Mouse (Mus musculus): ENCODE data around the gene Gm3415. TPM values are rescaled to one million over a fixed set of nuclear protein-coding genes. Genes with fewer than 3 reads are reported as not detected.
A peak's percentile ranks its signal among the peaks of the same experiment; 100 is the strongest.
"Not testable (repeated sequence)": the region's sequence is repeated elsewhere in the genome, so short reads cannot be mapped to it uniquely, and the experiment has no call there.

Gm3415 gene
- polyA plus RNA-seq, 1 experiment from 2014 or later: not detected

DNA sequence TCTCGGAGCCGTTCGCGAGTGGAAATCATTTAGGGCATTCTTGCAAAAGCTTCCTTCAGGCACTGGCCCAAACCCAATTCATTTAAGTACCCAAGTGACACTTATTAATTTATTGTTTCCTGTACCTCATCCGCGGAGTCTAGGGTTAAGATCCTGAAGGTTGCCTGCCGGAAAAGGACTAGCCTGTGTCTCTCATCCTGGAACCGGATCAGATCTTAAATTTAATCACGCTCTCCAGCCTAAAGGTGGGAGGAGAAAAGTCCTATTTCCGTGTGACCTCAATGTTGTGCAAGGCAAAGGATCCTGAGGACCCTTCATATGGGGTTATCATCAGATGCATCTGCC lies 29.3 kb downstream of the Gm3415 start:
- WGBS: 7% methylated on average over 10 of the region's 10 CpGs
- no peaks in the 10 kb centered on the region for H3K9me3 ChIP-seq
- peak overlapping the region; percentile 79 for H3K4me2 ChIP-seq (replicated peaks)
- peak overlapping the region; percentile 67 for H3K9ac ChIP-seq (replicated peaks)
- H3K4me3 ChIP-seq: peak overlapping the region; percentile 57
- no peaks in the 10 kb centered on the region for H3K36me3 ChIP-seq
- peaks cover 20% of the 10 kb centered on the region for H3K4me1 ChIP-seq
- ATAC-seq (replicated peaks): peak; percentile 14; the same call in 1 of the 2 replicates
- H3K27me3 ChIP-seq: peaks cover 22% of the 10 kb centered on the region
- H3K27ac ChIP-seq (replicated peaks): no peak overlapping the region

DNA sequence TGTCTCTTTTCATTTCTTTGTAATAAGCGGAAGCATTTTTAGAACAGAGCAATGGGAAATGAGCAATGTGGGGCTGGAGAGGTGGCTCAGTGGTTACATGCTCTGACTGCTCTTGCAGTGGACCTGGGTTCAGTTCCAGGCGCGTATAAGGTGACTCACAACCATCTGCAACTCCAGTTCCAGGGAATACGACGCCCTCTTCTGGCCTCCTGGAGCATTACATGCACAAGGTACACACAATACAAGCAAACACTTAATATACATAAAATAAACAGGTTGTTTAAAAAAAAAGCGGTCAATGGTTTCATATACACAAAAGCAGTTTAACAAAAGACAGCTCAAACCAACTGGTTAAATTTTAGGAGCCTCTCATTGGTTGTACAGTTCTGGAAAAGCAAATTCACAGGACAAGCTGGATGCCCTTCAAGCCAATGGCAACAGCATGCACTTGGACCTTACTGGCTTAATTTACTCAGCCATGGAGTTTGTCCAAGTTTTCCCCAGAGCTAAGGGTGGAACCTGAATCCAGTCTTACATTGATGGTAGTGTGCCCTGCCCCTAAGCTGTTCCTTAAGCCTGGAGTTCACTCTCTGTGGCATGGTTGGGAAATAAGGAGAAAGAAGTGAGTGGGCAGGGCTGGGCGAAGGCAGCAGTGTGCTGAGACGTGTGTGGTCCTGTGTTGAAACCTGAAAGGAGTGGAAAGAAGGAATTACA lies 30.6 kb downstream of the Gm3415 start:
- Histone ChIP-seq H3K4me1 (peaks cover 20% of the 10 kb centered on the region), H3K4me3 (no peak overlapping the region), H3K36me3 (no peaks in the 10 kb centered on the region), H3K27me3 (peaks cover 22% of the 10 kb centered on the region), H3K9ac (replicated peaks) (no peak overlapping the region), H3K4me2 (replicated peaks) (no peak overlapping the region), H3K27ac (replicated peaks) (no peak overlapping the region), H3K9me3 (no peaks in the 10 kb centered on the region)
- 73% methylated on average over 8 of the region's 8 CpGs for WGBS
- ATAC-seq (replicated peaks): no peak

- no peaks in the 10 kb centered on the region for H3K9me3 ChIP-seq
- H3K4me3 ChIP-seq: no peak overlapping the region
- 29% methylated on average over 4 of the region's 4 CpGs for WGBS
- no peak overlapping the region for H3K4me2 ChIP-seq (replicated peaks)
- H3K36me3 ChIP-seq: no peaks in the 10 kb centered on the region
- H3K9ac ChIP-seq (replicated peaks): no peak overlapping the region
- peaks cover 10% of the 10 kb centered on the region for H3K27me3 ChIP-seq
- no peaks in the 10 kb centered on the region for H3K4me1 ChIP-seq
- H3K27ac ChIP-seq (replicated peaks): no peak overlapping the region
- no peak for ATAC-seq (replicated peaks)
Observed at GRCm38 (mm10) chr5:146590987-146591386, 35.1 kb downstream of the Gm3415 start.

DNA sequence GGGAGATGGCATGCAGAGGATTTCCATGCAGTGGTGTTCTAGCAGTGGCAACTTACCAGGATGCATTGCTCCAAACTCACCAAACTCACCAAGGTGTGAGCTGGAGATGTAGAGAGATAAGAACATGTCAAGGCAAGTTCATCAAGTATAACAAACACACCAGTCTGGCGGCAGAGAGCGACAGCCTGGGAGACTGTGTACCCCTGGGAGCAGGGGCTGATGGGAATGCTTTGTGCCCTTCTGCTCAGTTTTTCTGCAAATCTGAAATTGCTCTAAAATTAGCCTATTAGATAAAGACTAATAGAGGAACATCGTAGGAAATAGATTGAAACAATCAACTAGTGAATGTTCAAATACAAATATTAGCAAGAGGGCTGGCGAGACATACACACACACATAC lies 35.7 kb downstream of the Gm3415 start:
- Histone ChIP-seq H3K36me3 (no peaks in the 10 kb centered on the region), H3K4me3 (no peak overlapping the region), H3K27me3 (peaks cover 5% of the 10 kb centered on the region; the same call in 1 of the 2 replicates), H3K4me1 (no peaks in the 10 kb centered on the region), H3K27ac (replicated peaks) (no peak overlapping the region), H3K4me2 (replicated peaks) (no peak overlapping the region), H3K9me3 (no peaks in the 10 kb centered on the region), H3K9ac (replicated peaks) (no peak overlapping the region)
- ATAC-seq (replicated peaks): no peak
- WGBS: 82% methylated on average over 4 of the region's 4 CpGs

DNA sequence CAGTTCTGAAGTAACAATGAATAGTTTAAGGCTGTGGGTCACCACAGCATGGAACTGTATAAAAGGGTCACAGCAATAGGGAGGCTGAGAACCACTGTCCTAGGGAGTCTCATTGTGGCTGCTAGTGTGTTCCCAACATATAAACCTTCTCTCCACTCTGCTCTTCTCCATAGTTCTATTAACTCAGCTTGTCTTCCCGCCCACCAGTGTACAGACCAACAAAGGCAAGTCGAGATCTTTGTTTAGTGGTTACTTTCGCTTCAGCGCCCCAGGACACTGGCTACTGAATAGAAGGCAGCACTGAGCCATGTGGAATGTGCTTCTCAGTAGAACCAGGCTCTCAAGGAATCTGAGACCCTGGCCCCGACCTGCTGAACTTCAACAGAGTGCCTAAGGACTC lies 36.6 kb downstream of the Gm3415 start:
- Histone ChIP-seq H3K4me3 (no peak overlapping the region), H3K27me3 (no peaks in the 10 kb centered on the region), H3K4me2 (replicated peaks) (no peak overlapping the region), H3K9me3 (no peaks in the 10 kb centered on the region), H3K36me3 (no peaks in the 10 kb centered on the region), H3K27ac (replicated peaks) (no peak overlapping the region), H3K9ac (replicated peaks) (no peak overlapping the region), H3K4me1 (no peaks in the 10 kb centered on the region)
- peak; percentile 70 for ATAC-seq (replicated peaks)
- 8% methylated on average over 5 of the region's 5 CpGs for WGBS

GRCm38 (mm10) chr5:146596612-146597502 lies 40.9 kb downstream of the Gm3415 start:
- H3K4me3 ChIP-seq: no peak overlapping the region
- H3K9me3 ChIP-seq: no peaks in the 10 kb centered on the region
- H3K36me3 ChIP-seq: no peaks in the 10 kb centered on the region
- no peaks in the 10 kb centered on the region for H3K27me3 ChIP-seq
- WGBS: 87% methylated on average over 18 of the region's 18 CpGs
- H3K4me2 ChIP-seq (replicated peaks): no peak overlapping the region
- H3K9ac ChIP-seq (replicated peaks): no peak overlapping the region
- no peak for ATAC-seq (replicated peaks)
- H3K27ac ChIP-seq (replicated peaks): no peak overlapping the region
- no peaks in the 10 kb centered on the region for H3K4me1 ChIP-seq

DNA sequence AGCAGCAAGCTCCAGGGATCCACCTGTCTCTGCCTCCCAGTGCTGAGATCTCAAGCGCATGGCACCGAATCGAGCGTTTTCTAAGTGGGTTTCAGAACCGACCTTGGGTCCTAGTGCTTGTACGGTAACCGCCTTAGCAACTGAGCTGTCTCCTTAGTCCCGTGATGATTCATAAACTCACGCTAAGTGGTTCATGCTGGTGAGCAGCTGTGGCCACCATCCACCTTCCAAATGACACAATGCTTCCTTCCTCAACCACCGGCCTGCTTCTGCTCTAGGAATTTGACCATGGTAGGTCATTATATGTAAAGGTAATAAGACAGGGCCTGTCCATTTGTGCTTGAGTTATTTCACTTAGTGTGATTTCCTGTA lies 41.6 kb downstream of the Gm3415 start:
- Histone ChIP-seq H3K27ac (replicated peaks) (no peak overlapping the region), H3K4me3 (no peak overlapping the region), H3K9ac (replicated peaks) (no peak overlapping the region), H3K36me3 (no peaks in the 10 kb centered on the region), H3K4me1 (no peaks in the 10 kb centered on the region), H3K9me3 (no peaks in the 10 kb centered on the region), H3K27me3 (no peaks in the 10 kb centered on the region), H3K4me2 (replicated peaks) (no peak overlapping the region)
- no peak for ATAC-seq (replicated peaks)
- 94% methylated on average over 10 of the region's 10 CpGs for WGBS

- Histone ChIP-seq H3K27ac (replicated peaks) (peak overlapping the region; percentile 36; the same call in 1 of the 2 replicates), H3K36me3 (no peaks in the 10 kb centered on the region), H3K4me2 (replicated peaks) (no peak overlapping the region), H3K9me3 (no peaks in the 10 kb centered on the region), H3K27me3 (no peaks in the 10 kb centered on the region), H3K4me3 (no peak overlapping the region), H3K4me1 (no peaks in the 10 kb centered on the region), H3K9ac (replicated peaks) (no peak overlapping the region)
- 65% methylated on average over 27 of the region's 27 CpGs for WGBS
- peak; percentile 57 for ATAC-seq (replicated peaks)
Observed at GRCm38 (mm10) chr5:146598215-146599119, 42.5 kb downstream of the Gm3415 start.

GRCm38 (mm10) chr5:146599216-146599615 lies 43.3 kb downstream of the Gm3415 start:
- not testable (repeated sequence) for H3K27me3 ChIP-seq; H3K4me3 ChIP-seq; H3K4me1 ChIP-seq; H3K4me2 ChIP-seq (replicated peaks); H3K9me3 ChIP-seq; ATAC-seq (replicated peaks); H3K36me3 ChIP-seq; H3K9ac ChIP-seq (replicated peaks); H3K27ac ChIP-seq (replicated peaks)
- 76% methylated on average over 7 of the region's 7 CpGs for WGBS

DNA sequence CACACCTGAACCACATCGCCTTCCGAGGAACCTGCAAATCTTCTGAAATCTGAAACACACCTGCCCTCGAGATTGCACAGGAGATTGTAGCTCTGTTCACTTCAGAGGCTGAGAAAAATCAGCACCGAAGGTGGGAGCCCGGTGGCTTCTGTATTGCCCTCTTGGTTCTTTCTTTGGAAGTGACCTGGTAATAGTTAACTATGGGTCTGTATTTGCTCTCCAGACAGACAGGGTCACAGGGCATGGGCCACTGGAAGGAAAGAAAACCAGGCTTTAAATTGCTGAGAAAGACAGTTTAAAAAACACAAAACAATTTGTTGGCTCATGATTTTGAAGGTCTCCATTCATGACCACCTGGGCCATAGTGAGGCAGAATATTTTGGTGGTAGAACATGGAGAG lies 44.0 kb downstream of the Gm3415 start:
- no peak overlapping the region for H3K27ac ChIP-seq (replicated peaks)
- no peak overlapping the region for H3K4me3 ChIP-seq
- H3K27me3 ChIP-seq: no peaks in the 10 kb centered on the region
- H3K9me3 ChIP-seq: no peaks in the 10 kb centered on the region
- no peak overlapping the region for H3K9ac ChIP-seq (replicated peaks)
- 87% methylated on average over 5 of the region's 5 CpGs for WGBS
- no peak overlapping the region for H3K4me2 ChIP-seq (replicated peaks)
- H3K36me3 ChIP-seq: no peaks in the 10 kb centered on the region
- no peaks in the 10 kb centered on the region for H3K4me1 ChIP-seq
- ATAC-seq (replicated peaks): no peak

DNA sequence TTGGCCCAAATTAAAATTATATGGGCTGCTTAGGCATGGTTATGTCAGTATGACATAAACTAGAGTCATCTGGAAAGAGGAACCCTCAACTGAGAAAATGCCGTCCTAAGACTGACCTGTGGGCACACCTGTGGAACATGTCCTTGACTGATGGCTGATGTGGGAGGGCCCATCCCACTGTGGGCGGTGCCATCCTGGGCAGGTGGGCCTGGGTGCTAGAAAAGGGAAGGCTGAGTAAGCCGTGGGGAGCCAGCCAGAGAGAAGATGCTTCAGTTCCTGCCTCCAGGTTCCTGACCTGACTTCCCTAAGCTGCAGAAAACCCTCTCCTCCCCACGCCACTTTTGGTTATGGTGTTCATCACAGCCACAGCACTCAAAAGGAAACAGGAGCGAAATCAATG lies 50.3 kb downstream of the Gm3415 start:
- H3K36me3 ChIP-seq: no peaks in the 10 kb centered on the region
- 85% methylated on average over 5 of the region's 5 CpGs for WGBS

DNA sequence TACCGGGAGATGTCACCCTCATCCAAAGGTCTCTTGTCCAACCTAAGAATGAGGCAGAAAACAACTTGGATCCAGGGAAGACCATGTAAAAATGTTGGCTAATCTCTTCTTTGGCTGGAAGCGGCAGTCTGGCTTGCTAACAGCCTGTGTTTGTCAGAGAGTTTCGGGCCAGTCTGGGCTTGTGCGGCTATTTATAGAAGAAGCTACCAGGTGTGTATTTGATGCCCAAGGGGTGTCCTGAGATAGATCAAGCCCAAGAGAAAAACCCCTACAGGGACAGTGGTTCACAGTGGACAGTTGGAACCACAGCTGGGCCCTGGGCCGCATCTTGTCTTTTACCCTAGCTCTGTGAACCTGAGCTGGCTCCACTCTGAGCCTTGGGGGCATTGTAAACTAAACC lies 51.0 kb downstream of the Gm3415 start:
- no peaks in the 10 kb centered on the region for H3K9me3 ChIP-seq
- no peak overlapping the region for H3K27ac ChIP-seq (replicated peaks)
- 92% methylated on average over 5 of the region's 5 CpGs for WGBS
- no peak overlapping the region for H3K4me2 ChIP-seq (replicated peaks)
- H3K9ac ChIP-seq (replicated peaks): no peak overlapping the region
- H3K4me1 ChIP-seq: 0 out of 2 replicates have a peak, but pooled peaks cover 3% of the 10 kb centered on the region
- no peaks in the 10 kb centered on the region for H3K36me3 ChIP-seq
- no peak overlapping the region for H3K4me3 ChIP-seq
- H3K27me3 ChIP-seq: no peaks in the 10 kb centered on the region
- no peak for ATAC-seq (replicated peaks)

More for the DNA sequence above, 50.3 kb downstream of the Gm3415 start:
- Histone ChIP-seq H3K27ac (replicated peaks) (no peak overlapping the region), H3K4me1 (0 out of 2 replicates have a peak, but pooled peaks cover 3% of the 10 kb centered on the region), H3K9ac (replicated peaks) (no peak overlapping the region), H3K9me3 (no peaks in the 10 kb centered on the region), H3K4me3 (no peak overlapping the region), H3K27me3 (no peaks in the 10 kb centered on the region), H3K4me2 (replicated peaks) (no peak overlapping the region)
- no peak for ATAC-seq (replicated peaks)
